Mouse (Mus musculus) kidney, adult 2 months (tissue): ENCODE measurements at regions not wholly inside any gene's neighbourhood (a gene's known extent, or its start where the extent isn't known, plus 50 kb on each side); places are given as distances from the start of the nearest gene placed in this dataset.

Experiments
- CTCF ChIP-seq: fragments of 200-500 bp; conservative IDR thresholded peaks from 2 replicates; pipeline ENCODE4 v1.5.1; 2011; ENCODE audit warnings: low read depth, mild to moderate bottlenecking, control low read depth, low read length, moderate library complexity, mixed read lengths; ENCODE audit not compliant: insufficient read depth, insufficient read length
- POLR2A ChIP-seq: fragments of 200-500 bp; IDR thresholded peaks from one replicate; pipeline ENCODE4 v1.6.1; 2011; ENCODE audit warnings: low read depth, low read length, control low read depth

DNA sequence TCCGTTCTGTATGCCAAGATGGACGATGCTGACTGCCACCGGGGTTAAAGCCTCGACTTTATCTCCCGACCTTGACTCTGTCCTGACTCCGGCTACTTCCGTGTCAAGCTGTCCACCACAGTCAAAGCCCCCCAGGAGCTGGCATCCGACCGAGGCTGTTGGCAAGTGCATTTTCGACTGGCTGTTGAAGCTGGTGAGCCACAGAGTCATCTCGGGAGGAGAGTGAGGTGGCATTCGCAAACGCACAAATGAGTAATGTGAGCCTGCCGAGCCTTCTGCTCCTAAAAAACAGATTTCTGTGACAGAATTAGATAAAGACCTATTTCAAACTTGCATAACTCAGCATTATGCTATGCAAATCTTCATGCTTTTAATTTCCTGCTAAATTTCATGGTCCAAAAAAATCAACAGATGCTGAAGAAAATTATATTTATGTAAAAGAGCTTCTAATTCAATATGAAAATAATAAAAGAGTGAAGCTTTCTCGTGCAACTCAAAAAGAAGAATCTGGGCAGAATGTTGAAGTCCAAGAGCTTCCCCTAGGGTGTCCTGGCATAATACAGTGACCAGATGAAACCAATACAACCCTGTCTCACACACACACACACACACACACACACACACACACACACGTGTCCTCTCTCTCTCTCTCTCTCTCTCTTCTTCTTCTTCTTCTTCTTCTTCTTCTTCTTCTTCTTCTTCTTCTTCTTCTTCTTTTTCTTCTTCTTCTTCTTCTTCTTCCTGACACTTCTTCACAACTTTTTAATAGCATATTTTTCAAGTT is 171.2 kb upstream of the Atp2b1 start:
- TF ChIP-seq CTCF (no peak), POLR2A (no peak)
